Mouse (Mus musculus): ENCODE data around the gene Plxna1. TPM values are rescaled to one million over a fixed set of nuclear protein-coding genes. Genes with fewer than 3 reads are reported as not detected.

Plxna1 gene
- polyA plus RNA-seq, 1 experiment from 2014 or later: 9.2 TPM

DNA sequence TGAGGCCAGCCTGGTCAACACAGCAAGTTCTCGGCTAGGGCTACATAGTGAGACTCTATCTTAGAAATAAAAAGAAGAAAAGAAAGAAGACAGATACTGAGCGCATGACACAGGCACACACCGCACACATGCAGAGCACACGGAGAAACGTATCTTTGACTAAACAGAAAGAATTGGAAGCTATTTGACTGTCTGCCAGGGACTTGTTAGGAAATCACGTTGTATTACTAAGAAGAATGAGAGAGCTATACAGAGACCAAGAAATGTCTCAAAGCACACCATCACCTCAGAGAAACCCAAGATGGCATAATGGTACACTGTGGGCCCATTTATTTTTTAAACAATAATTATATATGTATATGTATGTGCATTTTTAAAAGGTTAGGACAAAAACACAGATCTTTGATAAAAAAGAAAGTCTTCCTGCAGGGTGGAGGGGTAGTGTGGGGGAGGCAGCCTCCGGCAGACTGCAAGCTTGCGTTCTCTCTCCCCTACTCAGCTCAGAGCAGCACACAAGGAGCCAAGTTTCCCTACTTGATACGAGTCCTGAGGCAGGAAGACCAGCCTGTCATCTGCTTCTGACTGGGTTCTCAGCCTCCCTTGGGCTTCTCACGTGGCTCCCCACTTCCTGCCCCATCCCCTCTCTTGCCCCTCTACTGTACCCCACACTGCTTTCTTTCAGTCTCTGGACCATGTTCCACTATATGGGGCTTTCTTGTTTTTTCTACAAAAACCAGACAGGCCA, 90.5 kb downstream of the Plxna1 start:
- Histone ChIP-seq H3K4me3 (ENCODE audit: low read depth, low read length) (no peak overlapping the region), H3K27me3 (replicated peaks; ENCODE audit: control insufficient read depth, insufficient read depth, low read length) (no peaks in the 10 kb centered on the region), H3K36me3 (ENCODE audit: control insufficient read depth, insufficient read depth) (no peaks in the 10 kb centered on the region), H3K4me1 (replicated peaks; ENCODE audit: control insufficient read depth, insufficient read depth, low read length) (no peaks in the 10 kb centered on the region), H3K9ac (ENCODE audit: low read depth, low read length) (no peak overlapping the region), H3K4me2 (replicated peaks; ENCODE audit: low read depth) (no peak overlapping the region), H3K9me3 (ENCODE audit: control insufficient read depth) (no peaks in the 10 kb centered on the region), H3K27ac (ENCODE audit: low read depth, low read length) (no peak overlapping the region)
- TF ChIP-seq CTCF (IDR thresholded peaks at IDR 0.05; ENCODE audit: low read depth): no peak
- 70% methylated on average over 10 of the region's 10 CpGs for WGBS
- no peak for ATAC-seq

DNA sequence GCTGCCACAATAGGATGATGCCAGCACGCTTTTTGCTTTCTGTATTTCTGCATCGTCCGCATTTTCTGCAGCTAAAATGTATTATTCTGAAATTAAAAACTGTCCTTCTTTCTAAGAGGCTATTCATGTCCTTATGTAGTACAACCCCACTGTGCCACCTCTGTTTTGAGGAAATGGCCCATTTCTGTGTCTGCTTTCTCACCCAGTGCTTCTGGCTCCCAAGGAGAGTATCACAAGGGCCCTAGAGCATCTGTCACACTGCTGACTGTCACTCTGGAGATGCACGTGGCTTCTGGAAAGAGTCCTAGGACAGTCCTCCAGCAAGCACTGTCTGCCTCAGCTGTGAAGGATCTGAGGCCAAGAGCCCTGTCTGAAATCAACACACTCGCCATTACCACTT, 95.2 kb downstream of the Plxna1 start:
- Histone ChIP-seq H3K36me3 (ENCODE audit: control insufficient read depth, insufficient read depth) (no peaks in the 10 kb centered on the region), H3K4me2 (replicated peaks; ENCODE audit: low read depth) (no peak overlapping the region)

More for the DNA sequence above, 95.2 kb downstream of the Plxna1 start:
- no peak overlapping the region for H3K4me3 ChIP-seq (ENCODE audit: low read depth, low read length)
- no peak for TF ChIP-seq CTCF (IDR thresholded peaks at IDR 0.05; ENCODE audit: low read depth)
- no peaks in the 10 kb centered on the region for H3K27me3 ChIP-seq (replicated peaks; ENCODE audit: control insufficient read depth, insufficient read depth, low read length)
- H3K4me1 ChIP-seq (replicated peaks; ENCODE audit: control insufficient read depth, insufficient read depth, low read length): no peaks in the 10 kb centered on the region
- no peaks in the 10 kb centered on the region for H3K9me3 ChIP-seq (ENCODE audit: control insufficient read depth)
- H3K27ac ChIP-seq (ENCODE audit: low read depth, low read length): no peak overlapping the region
- ATAC-seq: no peak
- 79% methylated on average over 5 of the region's 5 CpGs for WGBS
- H3K9ac ChIP-seq (ENCODE audit: low read depth, low read length): no peak overlapping the region

Other genes starting within 250 kb of the Plxna1 start
- gene Chchd6, start 233.0 kb upstream of the Plxna1 start, polyA plus RNA-seq (2015; fragmentation: Nextera tagmentation; extraction: Ambion mirVana): 14.8 and 15.5 TPM in 2 replicates

Data from intestine, postnatal 0 days (tissue).